Mouse (Mus musculus): ENCODE measurements around the gene E2f7. TPM values are rescaled to one million over a fixed set of nuclear protein-coding genes. Genes with fewer than 3 reads are reported as not detected.

Gene E2f7
- 4.2 and 6.7 TPM in 2 replicates for polyA plus RNA-seq (2015; fragmentation: Nextera tagmentation; extraction: Ambion mirVana)

DNA sequence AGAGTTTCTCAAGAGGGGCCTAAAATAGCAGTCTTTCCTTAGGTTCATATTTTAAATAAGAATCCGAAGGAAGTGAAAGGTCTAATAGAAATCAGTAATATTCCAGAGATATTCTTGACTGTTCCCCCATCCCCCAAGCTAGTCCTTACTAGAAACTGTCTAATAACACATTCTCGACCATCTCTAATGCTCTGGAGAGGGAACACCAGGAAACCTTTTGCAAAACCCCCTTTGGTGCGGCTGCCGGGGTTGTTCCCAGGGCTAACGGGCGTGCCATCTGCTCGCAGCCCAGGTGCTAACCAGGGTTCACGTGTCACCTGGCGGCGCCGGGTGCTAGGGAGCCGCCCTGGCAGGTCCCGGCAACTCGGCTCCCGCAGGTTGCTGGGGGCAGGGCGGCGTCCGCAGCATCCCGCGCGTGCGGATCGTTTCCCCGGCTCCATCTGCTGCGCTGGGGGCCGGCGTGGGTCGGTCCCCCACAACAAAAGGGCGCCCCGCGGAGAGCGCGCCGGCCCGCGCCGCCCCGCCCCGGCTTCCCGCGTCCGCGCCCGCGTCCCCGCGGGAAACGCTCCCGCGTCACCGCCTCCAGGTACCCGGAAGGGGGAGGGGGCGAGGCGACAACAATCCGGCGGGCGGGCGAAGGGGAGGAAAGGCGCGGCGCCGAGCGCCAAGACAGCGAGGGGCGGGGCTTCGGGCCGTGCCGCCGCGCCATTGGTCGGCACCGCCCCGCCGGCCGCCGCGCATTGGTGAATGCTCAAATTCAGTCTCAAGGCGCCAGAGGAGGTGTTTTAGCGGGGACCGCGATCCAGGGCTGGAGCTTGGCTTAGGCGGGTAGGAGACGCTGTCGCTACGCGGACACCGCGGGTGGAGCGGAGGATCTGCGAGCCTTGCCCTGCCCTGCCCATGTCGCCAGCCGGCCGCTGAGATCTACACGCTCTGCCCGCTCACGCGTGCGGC, at the start of gene E2f7:
Gene E2f7, plus strand, starts transcription at position 754 of the 954 bp plus-strand sequence.
- Histone ChIP-seq H3K9me3 (ENCODE audit: control insufficient read depth) (no peaks in the 10 kb centered on the region), H3K4me3 (ENCODE audit: low read depth, low read length) (peak within 1 kb of the TSS; percentile 71), H3K27me3 (replicated peaks; ENCODE audit: control insufficient read depth, insufficient read depth, low read length) (no peaks in the 10 kb centered on the region), H3K9ac (ENCODE audit: low read depth, low read length) (peak within 1 kb of the TSS; percentile 53), H3K27ac (ENCODE audit: low read depth, low read length) (no peak within 1 kb of the TSS), H3K36me3 (ENCODE audit: control insufficient read depth, insufficient read depth) (peaks cover 3% of the 10 kb centered on the region; the same call in 1 of the 2 replicates), H3K4me1 (replicated peaks; ENCODE audit: control insufficient read depth, insufficient read depth, low read length) (no peaks in the 10 kb centered on the region), H3K4me2 (replicated peaks; ENCODE audit: low read depth) (peak within 1 kb of the TSS; percentile 100)
- peak; percentile 99 for ATAC-seq
- peak; percentile 21; the same call in 1 of the 2 replicates for TF ChIP-seq CTCF (IDR thresholded peaks at IDR 0.05; ENCODE audit: low read depth)
- under 1% methylated on average over 75 of the region's 98 CpGs for WGBS

GRCm38 (mm10) chr10:110701276-110701675, 44.0 kb upstream of the E2f7 start:
- H3K36me3 ChIP-seq (ENCODE audit: control insufficient read depth, insufficient read depth), result no peaks in the 10 kb centered on the region
- 66% methylated on average over 1 of the region's 1 CpGs for WGBS

GRCm38 (mm10) chr10:110705672-110706071, 39.6 kb upstream of the E2f7 start:
- Histone ChIP-seq H3K4me1 (replicated peaks; ENCODE audit: control insufficient read depth, insufficient read depth, low read length) (no peaks in the 10 kb centered on the region; the same call in 1 of the 2 replicates), H3K4me2 (replicated peaks; ENCODE audit: low read depth) (no peak overlapping the region), H3K36me3 (ENCODE audit: control insufficient read depth, insufficient read depth) (no peaks in the 10 kb centered on the region), H3K9ac (ENCODE audit: low read depth, low read length) (no peak overlapping the region), H3K4me3 (ENCODE audit: low read depth, low read length) (no peak overlapping the region), H3K27ac (ENCODE audit: low read depth, low read length) (no peak overlapping the region), H3K9me3 (ENCODE audit: control insufficient read depth) (no peaks in the 10 kb centered on the region), H3K27me3 (replicated peaks; ENCODE audit: control insufficient read depth, insufficient read depth, low read length) (no peaks in the 10 kb centered on the region)
- peak; percentile 80 for ATAC-seq
- WGBS, result 31% methylated on average over 9 of the region's 9 CpGs
- TF ChIP-seq CTCF (IDR thresholded peaks at IDR 0.05; ENCODE audit: low read depth), result peak; percentile 74

More at GRCm38 (mm10) chr10:110701276-110701675, 44.0 kb upstream of the E2f7 start:
- no peak overlapping the region for H3K9ac ChIP-seq (ENCODE audit: low read depth, low read length)
- no peak overlapping the region for H3K4me2 ChIP-seq (replicated peaks; ENCODE audit: low read depth)
- H3K4me1 ChIP-seq (replicated peaks; ENCODE audit: control insufficient read depth, insufficient read depth, low read length), result no peaks in the 10 kb centered on the region
- H3K9me3 ChIP-seq (ENCODE audit: control insufficient read depth), result no peaks in the 10 kb centered on the region
- H3K4me3 ChIP-seq (ENCODE audit: low read depth, low read length), result no peak overlapping the region
- H3K27me3 ChIP-seq (replicated peaks; ENCODE audit: control insufficient read depth, insufficient read depth, low read length), result no peaks in the 10 kb centered on the region
- no peak overlapping the region for H3K27ac ChIP-seq (ENCODE audit: low read depth, low read length)
- ATAC-seq, result no peak
- TF ChIP-seq CTCF (IDR thresholded peaks at IDR 0.05; ENCODE audit: low read depth), result no peak

- no peak for ATAC-seq
- no peak overlapping the region for H3K4me3 ChIP-seq (ENCODE audit: low read depth, low read length)
- 29% methylated on average over 16 of the region's 16 CpGs for WGBS
- H3K27ac ChIP-seq (ENCODE audit: low read depth, low read length), result no peak overlapping the region
- no peaks in the 10 kb centered on the region for H3K36me3 ChIP-seq (ENCODE audit: control insufficient read depth, insufficient read depth)
- H3K27me3 ChIP-seq (replicated peaks; ENCODE audit: control insufficient read depth, insufficient read depth, low read length), result no peaks in the 10 kb centered on the region
- no peaks in the 10 kb centered on the region; the same call in 1 of the 2 replicates for H3K4me1 ChIP-seq (replicated peaks; ENCODE audit: control insufficient read depth, insufficient read depth, low read length)
- peak overlapping the region; percentile 41 for H3K4me2 ChIP-seq (replicated peaks; ENCODE audit: low read depth)
- no peaks in the 10 kb centered on the region for H3K9me3 ChIP-seq (ENCODE audit: control insufficient read depth)
- no peak overlapping the region for H3K9ac ChIP-seq (ENCODE audit: low read depth, low read length)
- TF ChIP-seq CTCF (IDR thresholded peaks at IDR 0.05; ENCODE audit: low read depth), result peak; percentile 44
These were observed 37.7 kb upstream of the E2f7 start for GRCm38 (mm10) chr10:110707390-110708113.

DNA sequence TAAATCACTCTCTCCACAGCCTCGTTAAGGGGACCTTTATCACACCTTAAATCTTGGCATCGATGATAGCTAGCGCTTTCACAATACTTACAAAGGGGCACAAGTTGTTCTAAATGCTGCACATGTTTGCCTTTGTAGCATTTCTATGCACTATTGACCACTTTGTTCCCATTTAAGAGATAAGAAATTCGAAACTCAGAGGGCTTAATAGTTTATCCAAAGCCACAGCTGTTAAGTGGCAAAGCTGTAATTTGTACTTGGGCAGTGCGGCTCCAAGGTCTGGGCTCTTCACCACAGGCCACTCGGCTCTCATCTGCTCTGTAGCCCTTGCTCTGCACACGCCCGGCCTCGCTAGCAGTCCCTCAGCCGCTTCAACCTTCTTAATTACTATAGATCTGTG, 28.4 kb upstream of the E2f7 start:
- no peak for ATAC-seq
- Histone ChIP-seq H3K27me3 (replicated peaks; ENCODE audit: control insufficient read depth, insufficient read depth, low read length) (no peaks in the 10 kb centered on the region), H3K9ac (ENCODE audit: low read depth, low read length) (no peak overlapping the region), H3K4me1 (replicated peaks; ENCODE audit: control insufficient read depth, insufficient read depth, low read length) (no peaks in the 10 kb centered on the region), H3K4me3 (ENCODE audit: low read depth, low read length) (no peak overlapping the region), H3K27ac (ENCODE audit: low read depth, low read length) (no peak overlapping the region), H3K4me2 (replicated peaks; ENCODE audit: low read depth) (no peak overlapping the region), H3K36me3 (ENCODE audit: control insufficient read depth, insufficient read depth) (no peaks in the 10 kb centered on the region), H3K9me3 (ENCODE audit: control insufficient read depth) (no peaks in the 10 kb centered on the region)
- TF ChIP-seq CTCF (IDR thresholded peaks at IDR 0.05; ENCODE audit: low read depth), result no peak
- WGBS, result 59% methylated on average over 10 of the region's 10 CpGs

GRCm38 (mm10) chr10:110726431-110726830, 18.8 kb upstream of the E2f7 start:
- no peaks in the 10 kb centered on the region for H3K4me1 ChIP-seq (replicated peaks; ENCODE audit: control insufficient read depth, insufficient read depth, low read length)
- no peaks in the 10 kb centered on the region for H3K36me3 ChIP-seq (ENCODE audit: control insufficient read depth, insufficient read depth)
- no peak overlapping the region for H3K27ac ChIP-seq (ENCODE audit: low read depth, low read length)
- WGBS, result 84% methylated on average over 15 of the region's 15 CpGs
- H3K9me3 ChIP-seq (ENCODE audit: control insufficient read depth), result no peaks in the 10 kb centered on the region
- no peak overlapping the region for H3K4me3 ChIP-seq (ENCODE audit: low read depth, low read length)
- no peak overlapping the region for H3K9ac ChIP-seq (ENCODE audit: low read depth, low read length)
- H3K27me3 ChIP-seq (replicated peaks; ENCODE audit: control insufficient read depth, insufficient read depth, low read length), result no peaks in the 10 kb centered on the region
- TF ChIP-seq CTCF (IDR thresholded peaks at IDR 0.05; ENCODE audit: low read depth), result no peak
- no peak overlapping the region for H3K4me2 ChIP-seq (replicated peaks; ENCODE audit: low read depth)
- no peak for ATAC-seq
